ENCODE assay signal across 15 mouse cellular contexts in genomic region chr11:83767306-83767705, GRCm38 (mm10). TPM values are rescaled to one million over a fixed set of nuclear protein-coding genes. Genes with fewer than 3 reads are reported as not detected.
"Had no signal": no experiment of that assay in that cellular context is flagged by ENCODE, and none has a peak within 500 bp of the region (broad histone marks: within the 10 kb centered on the region; RNA-seq: fewer than 3 reads in every experiment).

No protein-coding gene starts in this region.

- ATAC-seq: liver, embryonic 12.5 days; midbrain, embryonic 16.5 days had no signal

- DNase-seq: lung, adult 18-20 months; lung, embryonic 14.5 days; lung, postnatal 10 days; lung, postnatal 4 days; midbrain, embryonic 14.5 days; retina, postnatal 1 day; right cerebral cortex, adult 18-20 months; right cerebral cortex, postnatal 25 days; right cerebral cortex, postnatal 4 days; thymus, adult 2 months; thymus, postnatal 25 days; thymus, postnatal 4 days had no signal

RNA-seq across cellular contexts. Expression of gene Wfdc18, which starts 58.5 kb away (rescaled TPM):
- total RNA-seq: monocyte, adult 5-6 weeks had no signal
